Mouse (Mus musculus) lung, embryonic 15.5 days (tissue): ENCODE data around the gene Tenm4. TPM values are rescaled to one million over a fixed set of nuclear protein-coding genes. Genes with fewer than 3 reads are reported as not detected.
A peak's percentile ranks its signal among the peaks of the same experiment; 100 is the strongest.

Source experiments
- ATAC-seq: fragments of 200-750 bp; cut with Nextera tagmentation; 2 replicates; pipeline ENCODE4 v1.8.0; 2017; ENCODE audit warnings: moderate number of reproducible peaks, borderline replicate concordance; ENCODE audit not compliant: low FRiP score, low TSS enrichment; ENCODE audit errors: extremely low read depth
- H3K27ac ChIP-seq: fragments of 300-500 bp; sonication (generic); 2 replicates; pipeline ENCODE4 v1.5.1; 2015; ENCODE audit warnings: moderate library complexity, mild to moderate bottlenecking, inconsistent platforms
- H3K27me3 ChIP-seq: fragments of 300-500 bp; sonication (generic); 2 replicates; pipeline ENCODE4 v1.6.1; 2015; ENCODE audit warnings: inconsistent platforms
- H3K36me3 ChIP-seq: fragments of 300-500 bp; sonication (generic); 2 replicates; pipeline ENCODE4 v1.6.1; 2015; ENCODE audit warnings: inconsistent platforms
- H3K4me1 ChIP-seq: fragments of 300-500 bp; sonication (generic); 2 replicates; pipeline ENCODE4 v1.6.1; 2015; ENCODE audit warnings: inconsistent platforms
- H3K4me2 ChIP-seq: fragments of 300-500 bp; sonication (generic); 2 replicates; pipeline ENCODE4 v1.6.1; 2015; ENCODE audit warnings: inconsistent platforms, mild to moderate bottlenecking, moderate library complexity
- H3K4me3 ChIP-seq: fragments of 300-500 bp; sonication (generic); 2 replicates; pipeline ENCODE4 v1.5.1; 2015; ENCODE audit warnings: mild to moderate bottlenecking, inconsistent platforms
- H3K9ac ChIP-seq: fragments of 300-500 bp; sonication (generic); 2 replicates; pipeline ENCODE4 v1.6.1; 2015; ENCODE audit warnings: inconsistent platforms
- H3K9me3 ChIP-seq: fragments of 300-500 bp; sonication (generic); 2 replicates; pipeline ENCODE4 v1.6.1; 2016; ENCODE audit warnings: inconsistent platforms
- WGBS: fragments of 180-500 bp; shearing (Covaris S2); methylation state at CpG from one replicate; pipeline ENCODE4 v1.1.7; 2015; 5-methylcytosine and 5-hydroxymethylcytosine counted together
- polyA plus RNA-seq: library from polyadenylated mRNA; unstranded; fragments of >200 nt; fragmentation: Nextera tagmentation; extraction: Ambion mirVana; gene quantifications from 2 replicates; pipeline ENCODE4 v1.2.1, GENCODE M21; 2015

The Tenm4 gene
- polyA plus RNA-seq, 1 experiment from 2014 or later: 22.1 TPM

GRCm38 (mm10) chr7:96889061-96890034 is 718.3 kb downstream of the Tenm4 start:
- no peak overlapping the region for H3K4me2 ChIP-seq
- 81% methylated on average over 18 of the region's 18 CpGs for WGBS
- no peaks in the 10 kb centered on the region for H3K9me3 ChIP-seq
- H3K27me3 ChIP-seq: no peaks in the 10 kb centered on the region
- no peak overlapping the region for H3K9ac ChIP-seq
- 0 out of 2 replicates have a peak overlapping the region, but pooled peaks have one; percentile 27 for H3K27ac ChIP-seq
- H3K36me3 ChIP-seq: peaks cover 9% of the 10 kb centered on the region
- H3K4me3 ChIP-seq: no peak overlapping the region
- ATAC-seq: no peak
- peaks cover 14% of the 10 kb centered on the region; the same call in 1 of the 2 replicates for H3K4me1 ChIP-seq

GRCm38 (mm10) chr7:96890035-96890621 is 719.1 kb downstream of the Tenm4 start:
- H3K27ac ChIP-seq: 0 out of 2 replicates have a peak overlapping the region, but pooled peaks have one; percentile 27
- H3K9ac ChIP-seq: no peak overlapping the region
- no peaks in the 10 kb centered on the region for H3K27me3 ChIP-seq
- H3K4me3 ChIP-seq: no peak overlapping the region
- no peak overlapping the region for H3K4me2 ChIP-seq
- no peak for ATAC-seq
- peaks cover 17% of the 10 kb centered on the region for H3K36me3 ChIP-seq
- no peaks in the 10 kb centered on the region for H3K9me3 ChIP-seq
- peaks cover 14% of the 10 kb centered on the region; the same call in 1 of the 2 replicates for H3K4me1 ChIP-seq
- 53% methylated on average over 7 of the region's 7 CpGs for whole genome bisulfite sequencing

GRCm38 (mm10) chr7:96890987-96891386 is 719.9 kb downstream of the Tenm4 start:
- Histone ChIP-seq H3K4me2 (no peak overlapping the region), H3K9me3 (no peaks in the 10 kb centered on the region), H3K4me3 (no peak overlapping the region), H3K36me3 (peaks cover 25% of the 10 kb centered on the region), H3K27ac (no peak overlapping the region), H3K27me3 (no peaks in the 10 kb centered on the region), H3K9ac (no peak overlapping the region), H3K4me1 (peaks cover 14% of the 10 kb centered on the region; the same call in 1 of the 2 replicates)
- ATAC-seq: no peak
- 88% methylated on average over 10 of the region's 10 CpGs for WGBS

DNA sequence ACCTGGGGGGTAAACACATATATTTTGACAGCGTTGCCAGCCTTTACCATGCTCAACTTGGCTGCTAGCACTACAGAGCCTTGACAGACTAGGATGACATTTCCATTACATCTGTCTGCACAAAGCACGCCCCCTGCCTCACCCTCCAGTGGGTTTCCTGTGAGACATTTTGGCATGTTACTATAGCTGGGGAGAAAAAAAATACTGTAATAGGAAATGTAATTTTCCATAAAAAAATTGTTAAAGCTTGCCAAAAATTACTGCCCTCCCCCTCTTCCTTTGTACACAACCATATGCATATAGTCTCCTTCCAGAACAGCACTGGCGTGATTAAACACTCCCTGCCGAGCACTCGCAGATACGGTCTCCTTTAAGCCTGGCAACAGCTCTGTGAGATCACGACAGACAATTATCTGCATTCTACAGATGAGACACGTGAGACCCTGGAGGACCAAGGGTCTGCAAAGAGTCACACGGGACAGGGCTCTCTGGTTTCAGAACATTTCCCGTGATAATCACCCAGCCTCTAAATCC is 728.1 kb downstream of the Tenm4 start:
- peak overlapping the region; percentile 22; the same call in 1 of the 2 replicates for H3K4me2 ChIP-seq
- WGBS: 25% methylated on average over 10 of the region's 10 CpGs
- H3K27ac ChIP-seq: peak overlapping the region; percentile 69
- peaks cover 32% of the 10 kb centered on the region for H3K4me1 ChIP-seq
- no peaks in the 10 kb centered on the region for H3K9me3 ChIP-seq
- H3K27me3 ChIP-seq: no peaks in the 10 kb centered on the region
- peaks cover 20% of the 10 kb centered on the region for H3K36me3 ChIP-seq
- peak; percentile 81; the same call in 1 of the 2 replicates for ATAC-seq
- no peak overlapping the region for H3K4me3 ChIP-seq
- no peak overlapping the region for H3K9ac ChIP-seq

DNA sequence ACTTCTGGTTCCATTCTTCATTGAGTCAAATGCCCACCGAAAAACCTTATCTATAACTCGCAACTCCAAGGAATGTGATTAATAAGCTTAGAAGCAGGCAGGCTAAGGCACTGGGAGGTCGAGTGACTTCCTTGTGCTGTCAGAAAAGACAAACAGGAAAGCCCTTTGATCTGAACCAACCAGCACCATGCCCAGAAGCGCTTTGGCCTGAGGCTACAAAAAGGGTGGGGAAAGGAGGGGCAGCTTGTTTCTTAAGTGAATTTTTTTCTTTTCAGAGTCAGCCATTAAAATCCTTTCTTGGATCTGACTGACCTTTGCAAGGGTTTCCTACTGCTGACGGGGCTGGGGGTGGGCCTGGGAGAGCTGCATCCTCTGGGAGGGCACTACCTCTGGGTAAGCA is 731.1 kb downstream of the Tenm4 start:
- Histone ChIP-seq H3K9ac (no peak overlapping the region), H3K9me3 (no peaks in the 10 kb centered on the region), H3K27me3 (no peaks in the 10 kb centered on the region), H3K4me1 (peaks cover 32% of the 10 kb centered on the region), H3K36me3 (peaks cover 8% of the 10 kb centered on the region; the same call in 1 of the 2 replicates), H3K4me2 (no peak overlapping the region), H3K27ac (peak overlapping the region; percentile 26; the same call in 1 of the 2 replicates), H3K4me3 (no peak overlapping the region)
- ATAC-seq: no peak
- WGBS: 15% methylated on average over 5 of the region's 5 CpGs

DNA sequence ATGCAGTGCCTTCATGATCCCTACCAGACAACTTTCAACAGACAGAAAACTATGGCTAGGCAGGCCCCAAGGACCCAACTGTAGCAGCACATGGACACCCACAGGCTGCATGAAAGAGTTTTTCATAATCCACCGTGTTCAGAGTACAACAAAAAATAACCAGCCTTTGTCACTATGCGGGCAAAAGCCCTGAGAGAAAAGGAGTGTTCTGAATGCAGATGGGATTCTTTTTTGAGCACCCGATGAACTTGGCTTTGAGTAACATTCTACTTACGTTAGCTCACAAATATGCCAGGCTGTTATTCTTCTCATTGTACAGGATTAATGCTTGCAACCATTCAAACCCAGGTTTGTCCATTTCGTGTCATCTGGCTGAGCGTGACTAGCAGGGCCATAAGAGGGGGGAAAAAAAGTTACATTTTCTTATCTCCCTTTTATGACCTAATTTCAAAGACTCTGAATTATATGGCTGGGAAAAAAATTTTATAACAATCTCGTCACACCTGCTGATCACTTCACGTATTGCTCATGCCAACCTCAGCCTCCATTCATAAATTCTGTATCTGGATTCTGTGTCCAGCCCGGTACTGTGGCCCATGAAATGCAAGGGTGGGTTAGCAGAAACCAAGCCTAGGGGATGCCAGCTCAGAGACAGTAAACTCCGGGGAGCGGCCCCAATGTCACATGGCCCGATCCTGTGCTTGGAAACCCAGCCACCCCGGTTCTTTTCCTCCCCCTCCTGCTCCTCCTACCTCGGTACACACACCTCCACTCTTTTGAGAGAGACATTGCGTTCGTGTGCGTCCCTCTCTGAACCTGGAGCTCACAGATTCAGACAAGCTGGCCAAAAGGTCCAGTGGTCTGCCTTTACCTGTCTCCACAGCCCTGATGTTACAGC is 732.3 kb downstream of the Tenm4 start:
- H3K9ac ChIP-seq: no peak overlapping the region
- H3K36me3 ChIP-seq: peaks cover 8% of the 10 kb centered on the region; the same call in 1 of the 2 replicates
- H3K9me3 ChIP-seq: no peaks in the 10 kb centered on the region
- no peak overlapping the region for H3K4me3 ChIP-seq
- ATAC-seq: no peak
- 79% methylated on average over 17 of the region's 17 CpGs for WGBS
- peaks cover 29% of the 10 kb centered on the region for H3K4me1 ChIP-seq
- H3K27ac ChIP-seq: no peak overlapping the region
- no peak overlapping the region for H3K4me2 ChIP-seq
- no peaks in the 10 kb centered on the region for H3K27me3 ChIP-seq

GRCm38 (mm10) chr7:96904442-96904841 is 733.4 kb downstream of the Tenm4 start:
- H3K4me1 ChIP-seq: peaks cover 19% of the 10 kb centered on the region
- H3K4me3 ChIP-seq: no peak overlapping the region
- H3K27ac ChIP-seq: no peak overlapping the region
- ATAC-seq: no peak
- H3K4me2 ChIP-seq: no peak overlapping the region
- peaks cover 8% of the 10 kb centered on the region; the same call in 1 of the 2 replicates for H3K36me3 ChIP-seq
- H3K27me3 ChIP-seq: no peaks in the 10 kb centered on the region
- no peak overlapping the region for H3K9ac ChIP-seq
- H3K9me3 ChIP-seq: no peaks in the 10 kb centered on the region
- WGBS: 40% methylated on average over 3 of the region's 3 CpGs

GRCm38 (mm10) chr7:96904936-96905335 is 733.9 kb downstream of the Tenm4 start:
- Histone ChIP-seq H3K9ac (no peak overlapping the region), H3K4me2 (no peak overlapping the region), H3K27ac (no peak overlapping the region), H3K27me3 (no peaks in the 10 kb centered on the region), H3K9me3 (no peaks in the 10 kb centered on the region), H3K4me3 (no peak overlapping the region), H3K4me1 (peaks cover 14% of the 10 kb centered on the region), H3K36me3 (peaks cover 8% of the 10 kb centered on the region; the same call in 1 of the 2 replicates)
- 65% methylated on average over 1 of the region's 1 CpGs for whole genome bisulfite sequencing
- peak; percentile 33; the same call in 1 of the 2 replicates for ATAC-seq

GRCm38 (mm10) chr7:96905422-96905821 is 734.4 kb downstream of the Tenm4 start:
- Histone ChIP-seq H3K4me3 (no peak overlapping the region), H3K27ac (no peak overlapping the region), H3K4me1 (peaks cover 13% of the 10 kb centered on the region; the same call in 1 of the 2 replicates), H3K4me2 (no peak overlapping the region), H3K27me3 (no peaks in the 10 kb centered on the region), H3K9me3 (no peaks in the 10 kb centered on the region), H3K9ac (no peak overlapping the region), H3K36me3 (peaks cover 8% of the 10 kb centered on the region; the same call in 1 of the 2 replicates)
- no peak for ATAC-seq
- 87% methylated on average over 3 of the region's 3 CpGs for WGBS

GRCm38 (mm10) chr7:96906216-96906615 is 735.2 kb downstream of the Tenm4 start:
- Histone ChIP-seq H3K4me2 (no peak overlapping the region), H3K9ac (no peak overlapping the region), H3K9me3 (no peaks in the 10 kb centered on the region), H3K4me3 (no peak overlapping the region), H3K27me3 (no peaks in the 10 kb centered on the region), H3K27ac (no peak overlapping the region), H3K4me1 (peaks cover 8% of the 10 kb centered on the region; the same call in 1 of the 2 replicates), H3K36me3 (peaks cover 8% of the 10 kb centered on the region; the same call in 1 of the 2 replicates)
- ATAC-seq: no peak
- WGBS: 91% methylated on average over 20 of the region's 20 CpGs
